Mouse (Mus musculus) spleen, postnatal 4 days (tissue): ENCODE measurements at regions not wholly inside any gene's neighbourhood (a gene's known extent, or its start where the extent isn't known, plus 50 kb on each side); places are given as distances from the start of the nearest gene placed in this dataset.

Source experiments
- DNase-seq, 2 experiments: peaks; one replicate each; pipeline ENCODE4 v3.0.0; 2022; ENCODE audit warnings: low spot score in 2 of 2

DNA sequence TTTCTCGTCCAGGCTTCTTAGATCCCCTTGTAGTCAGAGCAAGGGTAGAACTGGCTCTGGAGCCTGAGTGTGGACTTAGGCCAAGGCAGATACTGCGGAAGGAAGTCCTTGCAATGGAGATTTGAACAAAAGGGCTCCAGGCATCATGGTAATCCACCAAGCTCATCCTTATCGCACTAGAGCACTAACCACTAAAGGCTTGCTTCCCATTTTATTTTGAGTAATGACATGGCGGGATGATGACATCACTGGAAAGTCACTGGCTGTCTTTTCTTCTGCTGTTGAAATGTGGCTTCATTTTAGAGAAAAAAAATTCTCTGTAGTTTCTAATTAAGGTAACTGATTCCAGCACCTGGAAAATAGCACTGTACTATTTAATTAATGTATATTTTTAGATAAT, 137.4 kb upstream of the Cnr1 start:
- no peak for DNase-seq

- no peak for DNase-seq
Measured at GRCm38 (mm10) chr4:33793398-33793797, 131.0 kb upstream of the Cnr1 start.

- DNase-seq, result no peak
Measured at GRCm38 (mm10) chr4:33795461-33795860, 128.9 kb upstream of the Cnr1 start.

- DNase-seq, result no peak
Measured at GRCm38 (mm10) chr4:33797964-33798363, 126.4 kb upstream of the Cnr1 start.

DNA sequence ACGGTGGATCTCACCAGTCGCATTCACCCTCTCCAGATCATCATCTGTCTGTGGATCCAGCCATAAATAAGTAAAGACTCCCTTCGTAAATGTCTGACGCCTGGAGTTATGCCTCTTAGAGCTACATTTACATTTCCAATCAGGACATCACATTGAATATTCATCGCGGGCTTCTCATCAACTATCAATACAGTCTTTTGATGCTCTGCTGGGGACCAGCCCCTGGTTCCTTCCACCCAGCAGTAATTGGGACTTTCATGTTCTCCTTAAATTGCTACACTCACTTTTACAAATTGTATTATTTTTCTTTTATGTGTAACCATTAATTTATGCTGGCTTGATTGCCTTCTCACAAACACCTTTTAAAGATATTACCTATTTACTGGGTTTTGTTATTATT, 125.7 kb upstream of the Cnr1 start:
- DNase-seq, result no peak

- DNase-seq, result no peak
Measured at GRCm38 (mm10) chr4:33799110-33799509, 125.3 kb upstream of the Cnr1 start.

DNA sequence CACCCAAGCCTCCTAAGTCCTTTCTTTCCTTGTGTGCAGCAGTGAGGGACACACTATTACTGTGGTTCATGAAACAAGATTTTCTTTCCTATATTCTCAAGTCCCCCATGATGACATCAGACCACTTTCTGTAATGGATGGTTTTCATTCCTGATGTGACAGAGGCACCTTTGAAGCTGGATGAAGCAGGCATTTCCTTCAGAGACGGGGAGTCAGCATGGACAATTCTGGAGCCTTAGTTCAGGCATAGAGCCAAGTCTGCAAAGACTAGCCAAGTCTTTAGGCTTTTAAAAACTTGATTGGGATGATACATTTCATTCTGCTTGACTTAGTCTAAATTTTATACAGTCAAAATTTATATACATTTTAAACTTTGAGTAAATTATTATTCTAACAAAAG, 124.6 kb upstream of the Cnr1 start:
- DNase-seq, result no peak

DNA sequence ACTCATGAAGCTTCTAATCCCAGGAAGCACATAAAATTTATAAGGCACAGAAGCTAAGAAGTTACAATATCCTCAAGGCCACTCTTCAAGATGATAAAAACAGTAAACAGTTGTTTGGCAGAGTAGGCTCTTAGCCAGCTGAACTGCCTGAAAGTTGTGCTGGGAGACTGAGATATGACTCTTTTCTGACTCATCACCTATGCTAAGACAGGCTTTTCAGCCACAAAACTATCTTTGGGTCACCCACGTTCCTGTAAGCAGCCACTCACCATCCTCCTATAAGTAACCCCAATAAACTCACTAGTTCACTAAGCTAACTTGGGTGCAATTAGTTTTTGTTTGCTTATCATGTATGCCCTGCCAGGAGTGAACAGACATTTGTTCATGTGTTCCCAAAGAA, 112.1 kb upstream of the Cnr1 start:
- no peak for DNase-seq

DNA sequence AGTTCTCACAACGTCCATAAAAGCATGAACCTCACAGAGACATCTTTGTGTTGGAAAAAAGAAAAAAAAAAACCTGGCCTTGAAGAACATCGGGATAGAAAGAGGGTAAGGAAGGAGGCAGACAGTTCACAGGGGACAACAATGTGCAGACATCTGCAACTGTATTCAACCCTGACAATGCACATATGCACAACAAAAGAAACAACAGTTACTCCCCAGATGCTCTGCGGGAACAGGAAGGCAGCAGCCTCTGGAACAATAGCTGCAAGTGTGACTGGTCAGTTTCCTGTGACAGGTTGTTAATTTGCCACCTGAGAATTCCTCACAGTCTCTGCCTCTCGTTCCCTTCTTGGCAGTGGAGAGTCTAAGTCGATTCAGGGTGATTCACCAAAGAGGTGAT, 100.5 kb upstream of the Cnr1 start:
- DNase-seq, result no peak

GRCm38 (mm10) chr4:33833134-33833533, 91.3 kb upstream of the Cnr1 start:
- DNase-seq, result no peak

GRCm38 (mm10) chr4:33838436-33838835, 86.0 kb upstream of the Cnr1 start:
- no peak for DNase-seq

DNA sequence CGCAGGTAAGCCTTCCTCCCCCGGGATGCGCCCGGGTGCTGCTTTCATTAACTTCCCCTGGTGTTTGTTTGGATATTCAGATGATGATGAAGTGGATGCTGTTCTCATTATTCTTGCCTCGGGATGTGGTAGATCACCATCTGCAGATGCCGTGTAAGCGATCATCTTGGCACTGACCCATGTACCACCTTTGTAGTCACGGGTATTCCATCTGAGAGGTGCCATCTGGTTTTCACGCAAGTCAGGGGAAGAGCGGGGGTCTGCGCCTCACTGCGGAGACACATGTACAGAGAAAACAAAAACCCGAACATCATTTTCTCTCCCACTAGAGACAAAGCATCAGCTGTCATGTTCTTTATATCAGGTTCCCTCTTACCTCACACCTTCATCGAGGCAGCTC, 84.3 kb upstream of the Cnr1 start:
- no peak for DNase-seq

DNA sequence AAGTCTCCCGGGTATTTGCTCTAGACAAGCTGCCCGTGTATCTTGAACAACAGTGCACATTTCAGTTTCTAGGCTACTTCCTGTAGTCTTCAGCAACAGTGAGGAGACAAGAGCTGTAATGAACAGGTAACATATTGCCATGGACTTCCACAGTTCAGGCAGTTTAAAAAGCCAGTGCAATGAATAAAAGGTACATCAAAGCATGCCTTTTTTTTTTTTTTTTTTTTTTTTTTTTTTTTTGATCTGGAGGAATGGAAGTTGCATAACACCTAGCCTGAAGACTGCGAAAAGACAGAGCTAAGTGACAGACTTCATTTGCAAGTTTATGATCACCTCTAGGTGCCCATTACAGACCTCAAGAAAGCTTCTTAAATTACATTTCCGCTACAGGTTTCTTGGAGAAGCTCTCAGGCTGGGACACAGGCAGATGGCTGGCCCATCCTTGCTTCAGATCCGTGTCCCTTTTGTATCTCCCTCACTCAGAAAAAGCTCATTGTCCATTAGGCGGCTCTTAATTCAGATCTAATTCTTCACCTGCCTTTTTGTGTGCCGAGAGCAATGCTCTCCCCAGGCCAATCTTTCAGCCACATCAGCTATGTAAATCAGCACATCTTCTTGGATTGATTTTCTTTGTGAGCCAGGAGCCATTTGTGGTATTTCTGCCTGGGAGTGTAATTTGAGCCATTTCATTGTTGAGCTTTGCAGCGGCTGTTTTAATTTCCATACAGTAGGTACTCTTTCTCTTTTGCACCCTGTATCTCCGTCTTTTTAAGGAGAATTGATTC, 78.6 kb upstream of the Cnr1 start:
- no peak for DNase-seq

DNA sequence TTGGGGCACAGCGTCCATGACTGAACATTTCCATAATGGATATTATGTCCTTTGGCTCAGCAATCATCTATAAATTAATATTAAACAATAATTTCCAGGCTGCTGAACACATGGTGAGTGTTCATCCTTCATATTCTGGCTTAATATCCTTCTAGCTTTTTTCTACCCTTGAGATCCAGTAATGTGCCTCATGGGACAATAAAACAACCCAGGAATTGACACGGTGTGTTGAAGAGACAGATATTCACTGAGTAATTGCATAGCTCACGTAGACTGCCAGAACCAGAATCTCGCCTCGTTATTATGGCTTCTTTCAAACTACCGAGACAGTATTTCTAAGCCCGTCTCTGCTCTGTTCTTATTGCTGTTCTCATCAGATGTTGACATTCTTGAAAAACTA, 74.1 kb upstream of the Cnr1 start:
- no peak for DNase-seq

DNA sequence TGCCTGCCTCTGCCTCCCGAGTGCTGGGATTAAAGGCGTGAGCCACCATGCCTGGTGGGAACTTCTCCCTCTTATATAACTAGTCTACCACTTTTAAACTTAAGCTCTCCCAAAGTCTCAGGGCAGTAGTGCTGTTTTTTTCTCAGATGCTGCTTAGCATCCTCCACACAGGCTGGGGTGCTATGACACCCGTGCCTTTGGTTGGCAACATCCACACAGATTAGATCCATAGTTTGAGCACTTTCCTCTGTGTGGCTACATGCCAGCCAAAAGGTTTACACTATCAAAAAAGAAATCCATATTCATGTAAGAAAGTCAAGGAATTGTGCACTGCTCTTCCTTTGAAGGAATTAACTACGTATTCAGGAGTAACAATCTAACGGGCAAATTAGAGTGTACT, 72.1 kb upstream of the Cnr1 start:
- DNase-seq, result no peak

DNA sequence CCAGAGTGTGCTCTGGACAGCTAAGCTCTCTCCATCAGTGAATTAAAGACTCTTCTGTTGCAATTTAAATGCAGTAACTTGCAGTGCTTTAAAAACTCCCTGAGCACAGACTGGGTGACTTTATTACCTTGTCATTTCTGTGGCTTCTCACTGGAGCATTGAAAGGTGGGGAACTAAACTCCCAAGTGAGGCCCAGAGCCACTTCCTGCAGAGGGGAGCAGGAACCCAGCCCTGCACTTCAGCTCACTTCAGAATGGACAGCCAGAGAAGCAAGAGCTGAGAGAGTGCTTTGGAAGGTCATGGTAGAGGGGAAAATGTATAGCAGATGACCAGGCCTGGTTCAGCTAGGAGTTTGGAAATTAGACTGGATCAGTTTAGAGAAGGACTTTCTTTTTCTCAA, 69.3 kb upstream of the Cnr1 start:
- no peak for DNase-seq

DNA sequence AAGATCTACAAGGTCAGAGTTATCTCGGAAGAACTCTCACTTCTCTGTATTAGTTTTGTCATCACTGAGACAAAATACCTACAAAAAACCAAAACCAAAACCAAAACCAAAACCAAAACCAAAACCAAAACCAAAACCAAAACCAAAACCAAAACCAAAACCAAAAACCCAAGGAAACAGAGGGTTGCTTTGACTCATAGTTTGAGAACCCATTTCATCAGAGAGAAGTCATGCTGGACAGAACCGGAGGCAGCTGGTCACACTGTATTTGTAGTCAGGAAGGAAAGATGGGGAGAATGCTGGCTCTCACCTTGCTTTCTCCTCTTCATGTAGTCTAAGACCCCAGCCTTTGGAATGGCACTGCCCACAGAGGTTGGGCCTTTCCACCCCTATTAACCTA, 57.3 kb upstream of the Cnr1 start:
- DNase-seq, result no peak

- no peak for DNase-seq
Measured at GRCm38 (mm10) chr4:33869317-33869716, 55.1 kb upstream of the Cnr1 start.
